Mouse (Mus musculus): ENCODE data around the gene Samhd1.
A peak's percentile ranks its signal among the peaks of the same experiment; 100 is the strongest.

The Samhd1 gene

GRCm38 (mm10) chr2:157072316-157072990 lies 62.6 kb downstream of the Samhd1 start:
- ATAC-seq (ENCODE audit: low TSS enrichment), result no peak

GRCm38 (mm10) chr2:157071556-157071955 lies 63.5 kb downstream of the Samhd1 start:
- no peak for ATAC-seq (ENCODE audit: low TSS enrichment)

GRCm38 (mm10) chr2:157070365-157070764 lies 64.7 kb downstream of the Samhd1 start:
- no peak for ATAC-seq (ENCODE audit: low TSS enrichment)

- ATAC-seq (ENCODE audit: low TSS enrichment), result no peak
These were observed 65.2 kb downstream of the Samhd1 start for GRCm38 (mm10) chr2:157069755-157070315.

- no peak for ATAC-seq (ENCODE audit: low TSS enrichment)
These were observed 65.7 kb downstream of the Samhd1 start for GRCm38 (mm10) chr2:157069355-157069735.

GRCm38 (mm10) chr2:157068701-157069354 lies 66.2 kb downstream of the Samhd1 start:
- ATAC-seq (ENCODE audit: low TSS enrichment), result no peak

GRCm38 (mm10) chr2:157066731-157067430 lies 68.2 kb downstream of the Samhd1 start:
- no peak for ATAC-seq (ENCODE audit: low TSS enrichment)

- no peak for ATAC-seq (ENCODE audit: low TSS enrichment)
These were observed 69.2 kb downstream of the Samhd1 start for GRCm38 (mm10) chr2:157065879-157066226.

GRCm38 (mm10) chr2:157064978-157065878 lies 69.8 kb downstream of the Samhd1 start:
- no peak for ATAC-seq (ENCODE audit: low TSS enrichment)

- ATAC-seq (ENCODE audit: low TSS enrichment), result no peak
These were observed 70.9 kb downstream of the Samhd1 start for GRCm38 (mm10) chr2:157064136-157064535.

- peak; percentile 59 for ATAC-seq (ENCODE audit: low TSS enrichment)
These were observed 71.8 kb downstream of the Samhd1 start for GRCm38 (mm10) chr2:157063241-157063700.

GRCm38 (mm10) chr2:157060557-157061305 lies 74.3 kb downstream of the Samhd1 start:
- ATAC-seq (ENCODE audit: low TSS enrichment), result no peak

GRCm38 (mm10) chr2:157060037-157060436 lies 75.0 kb downstream of the Samhd1 start:
- ATAC-seq (ENCODE audit: low TSS enrichment), result no peak

- ATAC-seq (ENCODE audit: low TSS enrichment), result no peak
These were observed 75.9 kb downstream of the Samhd1 start for GRCm38 (mm10) chr2:157059166-157059565.

- peak; percentile 73 for ATAC-seq (ENCODE audit: low TSS enrichment)
These were observed 76.6 kb downstream of the Samhd1 start for GRCm38 (mm10) chr2:157058342-157058998.

GRCm38 (mm10) chr2:157057758-157058157 lies 77.3 kb downstream of the Samhd1 start:
- no peak for ATAC-seq (ENCODE audit: low TSS enrichment)

- ATAC-seq (ENCODE audit: low TSS enrichment), result no peak
These were observed 77.9 kb downstream of the Samhd1 start for GRCm38 (mm10) chr2:157057186-157057585.

- no peak for ATAC-seq (ENCODE audit: low TSS enrichment)
These were observed 79.3 kb downstream of the Samhd1 start for GRCm38 (mm10) chr2:157055721-157056120.

- ATAC-seq (ENCODE audit: low TSS enrichment), result 0 out of 2 replicates have a peak, but pooled peaks have one; percentile 25
These were observed 80.2 kb downstream of the Samhd1 start for GRCm38 (mm10) chr2:157054816-157055215.

- ATAC-seq (ENCODE audit: low TSS enrichment), result no peak
These were observed 80.8 kb downstream of the Samhd1 start for GRCm38 (mm10) chr2:157054297-157054696.
